Mouse (Mus musculus): ENCODE data around the gene Tspan10. TPM values are rescaled to one million over a fixed set of nuclear protein-coding genes. Genes with fewer than 3 reads are reported as not detected.

The Tspan10 gene
- polyA plus RNA-seq, 1 experiment from 2014 or later, result not detected

DNA sequence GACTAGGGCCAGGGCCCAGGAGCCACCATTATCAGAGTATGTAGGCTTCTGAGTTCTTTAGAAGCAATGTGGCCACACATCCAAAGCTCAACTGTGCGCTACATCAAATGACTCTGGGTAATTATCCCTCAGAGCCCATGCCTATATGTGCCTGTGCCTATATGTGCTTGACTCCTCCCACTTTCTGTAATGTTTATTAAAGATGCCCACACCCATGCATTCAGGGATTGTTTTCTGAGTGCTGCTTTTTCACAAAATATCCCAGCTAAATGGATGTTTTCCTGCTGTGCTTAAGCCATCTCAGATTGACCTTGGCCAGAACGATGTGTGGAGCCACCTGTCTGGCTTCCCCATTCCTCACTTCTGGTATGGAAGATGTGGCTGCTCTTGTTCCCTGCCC is 21.1 kb downstream of the Tspan10 start:
- no peak overlapping the region for H3K27ac ChIP-seq (ENCODE audit: low read depth, low read length)
- DNase-seq (ENCODE audit: low spot score, missing footprints) (no peak), ATAC-seq (ENCODE audit: low FRiP score) (no peak)
- no peaks in the 10 kb centered on the region for H3K27me3 ChIP-seq (ENCODE audit: control insufficient read depth, insufficient read depth, low read length)
- H3K4me2 ChIP-seq, result no peak overlapping the region
- H3K36me3 ChIP-seq (ENCODE audit: control insufficient read depth, insufficient read depth, low read length), result peaks cover 12% of the 10 kb centered on the region
- H3K4me3 ChIP-seq (ENCODE audit: low read depth, low read length), result no peak overlapping the region
- H3K9ac ChIP-seq (ENCODE audit: low read length), result no peak overlapping the region
- WGBS, result 94% methylated on average over 2 of the region's 2 CpGs
- H3K9me3 ChIP-seq (ENCODE audit: control insufficient read depth, low read length), result no peaks in the 10 kb centered on the region
- peaks cover 18% of the 10 kb centered on the region for H3K4me1 ChIP-seq (ENCODE audit: control insufficient read depth, insufficient read depth, low read length)

DNA sequence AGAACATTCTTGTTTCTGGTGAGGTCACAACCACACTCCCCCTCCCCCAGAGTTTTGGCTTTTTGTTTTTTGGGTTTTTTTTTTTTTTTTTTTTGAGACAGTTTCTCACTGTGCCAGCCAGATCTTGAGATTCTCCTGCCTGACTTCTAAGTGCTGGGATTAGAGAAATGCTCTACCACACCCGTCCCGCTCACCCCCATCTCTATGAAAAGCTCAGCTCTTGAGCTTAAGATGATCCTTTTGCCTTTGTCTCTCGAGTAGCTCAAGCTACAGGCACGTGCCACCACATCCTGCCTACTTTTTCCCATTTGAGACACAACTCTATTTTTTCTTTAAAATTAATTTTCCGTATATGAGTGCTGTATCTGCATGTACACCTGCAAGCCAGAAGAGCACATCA is 21.9 kb downstream of the Tspan10 start:
- WGBS, result 90% methylated on average over 5 of the region's 5 CpGs
- Histone ChIP-seq H3K27ac (ENCODE audit: low read depth, low read length) (no peak overlapping the region), H3K36me3 (ENCODE audit: control insufficient read depth, insufficient read depth, low read length) (peaks cover 12% of the 10 kb centered on the region), H3K4me2 (no peak overlapping the region), H3K9ac (ENCODE audit: low read length) (no peak overlapping the region), H3K4me1 (ENCODE audit: control insufficient read depth, insufficient read depth, low read length) (peaks cover 15% of the 10 kb centered on the region), H3K4me3 (ENCODE audit: low read depth, low read length) (no peak overlapping the region), H3K9me3 (ENCODE audit: control insufficient read depth, low read length) (no peaks in the 10 kb centered on the region), H3K27me3 (ENCODE audit: control insufficient read depth, insufficient read depth, low read length) (no peaks in the 10 kb centered on the region)
- DNase-seq (ENCODE audit: low spot score, missing footprints) (no peak), ATAC-seq (ENCODE audit: low FRiP score) (no peak)

DNA sequence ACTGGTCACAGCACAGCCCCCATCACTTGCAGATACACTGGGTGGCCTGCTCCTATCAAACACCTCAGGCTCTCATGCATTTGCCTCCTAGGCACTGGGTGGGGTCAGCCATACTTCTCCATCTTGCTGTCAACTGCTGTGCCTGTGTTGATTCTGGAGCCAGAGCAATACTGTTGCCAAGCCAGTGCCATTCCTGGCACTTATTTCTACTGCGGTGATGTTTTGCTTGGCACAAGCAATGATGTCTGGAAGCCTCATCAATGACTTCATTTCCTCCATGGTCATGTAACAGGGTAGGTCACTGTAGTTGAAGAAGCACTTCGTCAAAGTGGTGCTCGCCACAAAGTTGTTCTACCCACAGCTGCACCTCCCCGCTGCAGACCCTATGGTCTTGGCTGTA is 23.1 kb downstream of the Tspan10 start:
- WGBS, result 99% methylated on average over 4 of the region's 4 CpGs
- H3K4me1 ChIP-seq (ENCODE audit: control insufficient read depth, insufficient read depth, low read length), result peaks cover 15% of the 10 kb centered on the region
- H3K9me3 ChIP-seq (ENCODE audit: control insufficient read depth, low read length), result no peaks in the 10 kb centered on the region
- peaks cover 9% of the 10 kb centered on the region for H3K36me3 ChIP-seq (ENCODE audit: control insufficient read depth, insufficient read depth, low read length)
- DNase-seq (ENCODE audit: low spot score, missing footprints), result no peak
- no peak for ATAC-seq (ENCODE audit: low FRiP score)
- H3K4me3 ChIP-seq (ENCODE audit: low read depth, low read length), result no peak overlapping the region
- no peak overlapping the region for H3K27ac ChIP-seq (ENCODE audit: low read depth, low read length)
- H3K27me3 ChIP-seq (ENCODE audit: control insufficient read depth, insufficient read depth, low read length), result no peaks in the 10 kb centered on the region
- no peak overlapping the region for H3K9ac ChIP-seq (ENCODE audit: low read length)
- no peak overlapping the region for H3K4me2 ChIP-seq

DNA sequence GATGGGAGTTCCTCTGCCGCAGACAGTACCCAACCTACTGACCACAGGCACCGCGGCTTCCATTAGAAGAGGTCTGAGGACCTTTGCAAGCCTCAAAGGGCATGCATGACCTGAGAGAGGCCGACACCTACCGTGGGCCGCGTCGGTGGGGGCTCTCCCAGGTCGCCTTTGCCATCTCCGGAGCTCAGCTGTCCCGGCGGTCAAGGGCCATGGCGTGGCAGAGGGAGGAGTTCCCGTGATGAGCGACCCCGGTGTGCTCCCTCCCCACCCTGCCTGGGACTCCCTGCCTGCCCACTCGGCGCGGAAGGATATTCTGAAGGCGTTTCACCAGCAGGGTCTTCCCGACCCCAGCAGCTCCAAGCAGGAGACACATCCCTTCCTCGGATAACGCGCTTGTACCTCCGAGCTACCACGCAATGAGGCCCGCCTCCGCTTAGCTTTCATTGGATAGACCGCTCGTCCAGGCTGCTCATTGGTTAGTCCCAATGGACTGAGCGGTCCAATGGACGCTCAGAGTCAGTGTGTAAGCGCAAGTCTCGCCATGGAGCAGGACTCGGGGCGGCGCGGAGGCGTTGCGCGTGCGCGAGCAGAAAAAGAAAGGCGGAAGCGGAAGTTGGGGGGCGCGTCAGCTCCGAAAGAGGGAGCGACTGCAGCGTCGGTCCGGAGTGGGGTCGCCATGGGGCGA is 24.7 kb downstream of the Tspan10 start, which contains the start of gene Arl16:
TSS of gene Arl16 (minus strand) at position 557 of the 685 bp plus-strand sequence.
- under 1% methylated on average over 54 of the region's 54 CpGs for whole genome bisulfite sequencing
- no peaks in the 10 kb centered on the region for H3K27me3 ChIP-seq (ENCODE audit: control insufficient read depth, insufficient read depth, low read length)
- DNase-seq (ENCODE audit: low spot score, missing footprints) (peak; percentile 99), ATAC-seq (ENCODE audit: low FRiP score) (peak; percentile 100)
- H3K4me3 ChIP-seq (ENCODE audit: low read depth, low read length), result peak within 1 kb of the TSS; percentile 92
- H3K4me2 ChIP-seq, result peak within 1 kb of the TSS; percentile 96
- H3K9ac ChIP-seq (ENCODE audit: low read length), result peak within 1 kb of the TSS; percentile 88
- no peaks in the 10 kb centered on the region for H3K9me3 ChIP-seq (ENCODE audit: control insufficient read depth, low read length)
- H3K27ac ChIP-seq (ENCODE audit: low read depth, low read length), result peak within 1 kb of the TSS; percentile 69
- H3K36me3 ChIP-seq (ENCODE audit: control insufficient read depth, insufficient read depth, low read length), result peaks cover 14% of the 10 kb centered on the region
- H3K4me1 ChIP-seq (ENCODE audit: control insufficient read depth, insufficient read depth, low read length), result peaks cover 15% of the 10 kb centered on the region

DNA sequence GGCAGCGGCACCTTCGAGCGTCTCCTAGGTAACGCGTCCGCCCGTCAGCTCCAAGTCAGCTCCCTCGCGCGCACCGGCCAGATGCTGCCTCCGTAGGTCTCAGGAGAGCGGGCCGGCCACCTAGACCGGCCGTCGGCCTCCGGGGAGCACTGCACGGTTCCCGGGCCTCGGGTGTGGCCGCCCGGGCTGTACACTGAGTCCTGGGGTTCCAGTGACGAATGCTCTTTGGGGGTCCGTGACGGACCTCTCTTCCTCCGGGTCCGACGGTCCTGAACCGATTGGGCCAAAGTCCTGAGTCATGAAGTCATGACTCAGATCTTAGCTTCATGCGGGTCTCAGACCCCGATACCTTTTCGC is 25.3 kb downstream of the Tspan10 start:
- Histone ChIP-seq H3K4me2 (peak overlapping the region; percentile 90), H3K36me3 (ENCODE audit: control insufficient read depth, insufficient read depth, low read length) (peaks cover 15% of the 10 kb centered on the region), H3K27ac (ENCODE audit: low read depth, low read length) (peak overlapping the region; percentile 30), H3K9ac (ENCODE audit: low read length) (peak overlapping the region; percentile 84), H3K4me1 (ENCODE audit: control insufficient read depth, insufficient read depth, low read length) (peaks cover 15% of the 10 kb centered on the region), H3K27me3 (ENCODE audit: control insufficient read depth, insufficient read depth, low read length) (no peaks in the 10 kb centered on the region), H3K9me3 (ENCODE audit: control insufficient read depth, low read length) (no peaks in the 10 kb centered on the region), H3K4me3 (ENCODE audit: low read depth, low read length) (peak overlapping the region; percentile 92)
- WGBS, result 2% methylated on average over 33 of the region's 33 CpGs
- no peak for DNase-seq (ENCODE audit: low spot score, missing footprints)
- no peak for ATAC-seq (ENCODE audit: low FRiP score)

DNA sequence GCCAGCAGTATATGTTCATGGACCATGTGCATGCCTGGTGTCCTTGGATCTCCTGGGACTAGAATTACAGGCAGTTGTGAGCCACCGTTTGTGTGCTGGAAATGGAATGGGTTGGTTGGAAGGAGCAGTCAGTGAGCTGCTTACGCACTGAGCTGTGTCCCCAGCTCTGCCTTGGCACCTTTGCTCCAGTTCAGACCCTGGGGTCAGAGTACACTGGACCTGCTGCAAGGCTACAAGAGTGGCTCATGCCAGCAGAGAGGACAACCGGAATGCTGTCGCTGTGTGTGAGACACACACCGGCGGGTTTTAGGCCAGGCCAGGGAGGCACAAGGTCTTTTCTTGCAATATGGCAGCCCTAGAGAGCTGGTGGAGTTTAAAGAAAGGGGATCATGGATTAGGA is 29.6 kb downstream of the Tspan10 start:
- Histone ChIP-seq H3K36me3 (ENCODE audit: control insufficient read depth, insufficient read depth, low read length) (peaks cover 27% of the 10 kb centered on the region), H3K4me2 (no peak overlapping the region), H3K4me3 (ENCODE audit: low read depth, low read length) (no peak overlapping the region), H3K27ac (ENCODE audit: low read depth, low read length) (no peak overlapping the region), H3K9me3 (ENCODE audit: control insufficient read depth, low read length) (no peaks in the 10 kb centered on the region), H3K27me3 (ENCODE audit: control insufficient read depth, insufficient read depth, low read length) (no peaks in the 10 kb centered on the region), H3K9ac (ENCODE audit: low read length) (no peak overlapping the region), H3K4me1 (ENCODE audit: control insufficient read depth, insufficient read depth, low read length) (peaks cover 7% of the 10 kb centered on the region)
- 96% methylated on average over 6 of the region's 6 CpGs for WGBS
- DNase-seq (ENCODE audit: low spot score, missing footprints), result no peak
- ATAC-seq (ENCODE audit: low FRiP score), result no peak

DNA sequence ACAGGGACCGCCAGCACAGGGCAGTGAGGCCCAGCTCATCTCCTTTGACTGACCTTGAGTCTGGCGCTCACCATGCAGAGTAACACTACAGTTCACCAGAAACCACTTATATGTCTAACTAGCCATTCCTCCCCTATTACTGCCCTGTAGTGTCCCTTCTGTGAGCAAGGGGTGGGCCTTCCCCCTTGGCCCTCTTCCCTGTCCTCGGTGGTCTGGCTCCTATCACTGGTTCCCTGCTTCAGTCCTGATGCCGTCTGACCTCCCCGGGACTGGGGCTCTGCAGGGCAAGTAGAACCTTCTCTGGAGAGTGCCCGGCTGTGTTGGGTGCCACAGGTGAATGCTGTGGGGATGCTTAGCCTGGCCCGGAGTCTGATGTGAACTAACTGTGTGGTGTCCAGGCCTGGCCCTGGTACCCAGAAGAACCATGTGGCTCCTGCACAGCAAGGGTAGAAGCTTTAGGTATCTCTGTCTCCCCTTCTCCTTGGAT is 41.0 kb downstream of the Tspan10 start:
- H3K36me3 ChIP-seq (ENCODE audit: control insufficient read depth, insufficient read depth, low read length), result peaks cover 40% of the 10 kb centered on the region
- DNase-seq (ENCODE audit: low spot score, missing footprints), result no peak
- peak overlapping the region; percentile 89 for H3K4me2 ChIP-seq
- no peak overlapping the region; the same call in 1 of the 2 replicates for H3K27ac ChIP-seq (ENCODE audit: low read depth, low read length)
- no peak for ATAC-seq (ENCODE audit: low FRiP score)
- peak overlapping the region; percentile 98 for H3K4me3 ChIP-seq (ENCODE audit: low read depth, low read length)
- peak overlapping the region; percentile 94 for H3K9ac ChIP-seq (ENCODE audit: low read length)
- H3K27me3 ChIP-seq (ENCODE audit: control insufficient read depth, insufficient read depth, low read length), result no peaks in the 10 kb centered on the region
- H3K4me1 ChIP-seq (ENCODE audit: control insufficient read depth, insufficient read depth, low read length), result peaks cover 16% of the 10 kb centered on the region
- H3K9me3 ChIP-seq (ENCODE audit: control insufficient read depth, low read length), result no peaks in the 10 kb centered on the region
- whole genome bisulfite sequencing, result 89% methylated on average over 7 of the region's 7 CpGs

DNA sequence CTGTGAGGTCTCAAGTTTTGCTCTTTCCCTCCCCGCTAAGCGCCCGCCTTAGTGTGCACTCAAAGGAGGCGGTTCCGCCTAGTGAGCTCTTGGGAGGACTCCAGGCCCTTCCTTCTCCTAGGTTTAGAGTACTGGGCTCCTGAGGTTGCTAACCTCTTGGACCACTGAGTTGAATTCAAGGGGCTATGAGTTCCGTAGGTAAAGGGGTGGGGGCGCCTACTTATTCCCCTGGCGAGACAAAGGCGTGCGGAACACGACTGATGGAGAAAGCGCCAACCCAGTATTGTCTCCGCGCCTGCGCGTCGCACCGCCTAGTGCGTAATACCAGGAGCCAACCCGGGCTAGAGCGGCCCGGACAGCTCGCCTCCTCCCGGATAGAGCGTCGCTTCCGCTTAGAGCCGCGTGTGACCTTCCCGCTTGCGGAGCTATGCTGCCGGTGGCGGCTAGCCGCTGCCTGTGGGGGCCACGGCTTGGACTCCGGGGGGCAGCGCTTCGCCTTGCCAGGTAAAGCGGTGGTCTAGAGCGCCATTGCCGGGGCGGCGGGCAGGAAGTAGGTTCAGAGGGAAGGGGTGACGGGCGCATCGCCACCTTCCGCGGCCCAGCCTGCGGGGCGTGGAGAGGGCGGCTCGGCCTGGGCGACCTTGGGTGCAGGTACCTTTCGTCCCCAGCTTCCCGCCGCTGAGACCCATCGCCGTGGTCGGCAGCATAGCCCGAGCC is 42.0 kb downstream of the Tspan10 start, which contains the start of gene Mrpl12:
TSS of gene Mrpl12 (plus strand) at position 349 of the 717 bp plus-strand sequence.
- DNase-seq (ENCODE audit: low spot score, missing footprints) (peak; percentile 98), ATAC-seq (ENCODE audit: low FRiP score) (peak; percentile 96)
- H3K4me2 ChIP-seq, result peak within 1 kb of the TSS; percentile 89
- H3K9ac ChIP-seq (ENCODE audit: low read length), result peak within 1 kb of the TSS; percentile 94
- WGBS, result under 1% methylated on average over 60 of the region's 60 CpGs
- H3K27ac ChIP-seq (ENCODE audit: low read depth, low read length), result peak within 1 kb of the TSS; percentile 57
- H3K36me3 ChIP-seq (ENCODE audit: control insufficient read depth, insufficient read depth, low read length), result peaks cover 37% of the 10 kb centered on the region
- no peaks in the 10 kb centered on the region for H3K27me3 ChIP-seq (ENCODE audit: control insufficient read depth, insufficient read depth, low read length)
- peak within 1 kb of the TSS; percentile 98 for H3K4me3 ChIP-seq (ENCODE audit: low read depth, low read length)
- peaks cover 16% of the 10 kb centered on the region for H3K4me1 ChIP-seq (ENCODE audit: control insufficient read depth, insufficient read depth, low read length)
- no peaks in the 10 kb centered on the region for H3K9me3 ChIP-seq (ENCODE audit: control insufficient read depth, low read length)

DNA sequence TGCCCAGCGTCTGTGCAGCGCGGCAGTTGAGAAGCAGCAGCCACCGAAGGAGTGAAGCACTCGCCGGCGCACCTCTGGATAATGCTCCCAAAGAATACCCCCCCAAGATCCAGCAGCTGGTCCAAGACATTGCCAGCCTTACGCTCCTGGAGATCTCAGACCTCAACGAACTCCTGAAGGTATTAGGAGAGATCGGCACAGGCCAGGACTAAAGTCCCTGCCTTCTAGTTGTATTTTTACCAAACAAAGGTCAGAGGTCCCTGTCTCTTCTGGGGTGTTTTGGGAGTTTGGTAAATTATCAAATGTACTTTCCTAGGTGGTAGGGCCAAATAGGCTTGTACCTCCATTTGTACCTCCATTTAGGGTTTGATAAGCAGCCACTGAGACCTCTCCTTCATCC is 42.8 kb downstream of the Tspan10 start:
- H3K27me3 ChIP-seq (ENCODE audit: control insufficient read depth, insufficient read depth, low read length), result no peaks in the 10 kb centered on the region
- peaks cover 16% of the 10 kb centered on the region for H3K4me1 ChIP-seq (ENCODE audit: control insufficient read depth, insufficient read depth, low read length)
- H3K4me2 ChIP-seq, result peak overlapping the region; percentile 89
- peaks cover 30% of the 10 kb centered on the region for H3K36me3 ChIP-seq (ENCODE audit: control insufficient read depth, insufficient read depth, low read length)
- H3K9me3 ChIP-seq (ENCODE audit: control insufficient read depth, low read length), result no peaks in the 10 kb centered on the region
- no peak overlapping the region; the same call in 1 of the 2 replicates for H3K27ac ChIP-seq (ENCODE audit: low read depth, low read length)
- H3K4me3 ChIP-seq (ENCODE audit: low read depth, low read length), result peak overlapping the region; percentile 98
- ATAC-seq (ENCODE audit: low FRiP score), result no peak
- DNase-seq (ENCODE audit: low spot score, missing footprints), result no peak
- 12% methylated on average over 10 of the region's 10 CpGs for WGBS
- peak overlapping the region; percentile 94 for H3K9ac ChIP-seq (ENCODE audit: low read length)

All from midbrain, embryonic 11.5 days (tissue).